Mouse (Mus musculus) heart, postnatal 0 days (tissue): ENCODE results near the gene Ltb4r1.

Experiments
- CTCF ChIP-seq: IDR thresholded peaks from 2 replicates; pipeline ENCODE4 v1.5.1; 2016; ENCODE audit warnings: antibody characterized with exemption, control low read depth, low read depth
- EP300 ChIP-seq: IDR thresholded peaks from 2 replicates; pipeline ENCODE4 v1.6.1; 2016; ENCODE audit warnings: antibody characterized with exemption, low read depth

GRCm38 (mm10) chr14:55747051-55747847 is 18.5 kb upstream of the Ltb4r1 start:
- no peak for TF ChIP-seq EP300
- TF ChIP-seq CTCF: no peak
